In genomic region chr12:92451110-92451818, GRCm38 (mm10) we compare ENCODE assay signal across 24 mouse cellular contexts.
DNase-seq lines count a peak whose midpoint lies in the region; ATAC-seq lines count a peak whose summit lies in the region.
"Had no signal": no experiment of that assay in that cellular context is flagged by ENCODE, and none has a peak within 500 bp of the region (broad histone marks: within the 10 kb centered on the region; RNA-seq: fewer than 3 reads in every experiment).

No protein-coding gene starts in this region.

- 66% methylated on average over 6 of the region's 6 CpGs for WGBS in forebrain, embryonic 16.5 days
- 66% methylated on average over 6 of the region's 6 CpGs for WGBS in forebrain, embryonic 15.5 days
- WGBS in midbrain, embryonic 11.5 days: 81% methylated on average over 6 of the region's 6 CpGs
- WGBS in midbrain, embryonic 10.5 days: 84% methylated on average over 6 of the region's 6 CpGs
- 48% methylated on average over 6 of the region's 6 CpGs for WGBS in hindbrain, embryonic 14.5 days

- H3K27ac ChIP-seq in forebrain, embryonic 16.5 days (ENCODE audit: low read length): no peak overlapping the region
- H3K27ac ChIP-seq in forebrain, embryonic 15.5 days (replicated peaks): no peak overlapping the region
- no peak overlapping the region for H3K27ac ChIP-seq in midbrain, embryonic 11.5 days (ENCODE audit: low read depth, low read length)
- no peak overlapping the region for H3K27ac ChIP-seq in midbrain, embryonic 10.5 days (replicated peaks)
- no peak overlapping the region for H3K27ac ChIP-seq in hindbrain, embryonic 14.5 days
- H3K27ac ChIP-seq: embryonic facial prominence, embryonic 15.5 days; forebrain, embryonic 10.5 days; heart, adult 2 months; heart, embryonic 15.5 days had no signal

- no peak overlapping the region for H3K9ac ChIP-seq in forebrain, embryonic 16.5 days (replicated peaks; ENCODE audit: low read depth, low read length)
- H3K9ac ChIP-seq in forebrain, embryonic 15.5 days (replicated peaks): no peak overlapping the region
- no peak overlapping the region for H3K9ac ChIP-seq in midbrain, embryonic 11.5 days (ENCODE audit: low read length)
- H3K9ac ChIP-seq in hindbrain, embryonic 14.5 days: no peak overlapping the region
- H3K9ac ChIP-seq: embryonic facial prominence, embryonic 15.5 days; heart, embryonic 15.5 days had no signal

- no peaks in the 10 kb centered on the region for H3K4me1 ChIP-seq in forebrain, embryonic 16.5 days (replicated peaks; ENCODE audit: control insufficient read depth, insufficient read depth, low read length)
- H3K4me1 ChIP-seq in forebrain, embryonic 15.5 days: no peaks in the 10 kb centered on the region
- H3K4me1 ChIP-seq in midbrain, embryonic 11.5 days (ENCODE audit: control insufficient read depth, insufficient read depth, low read length): no peaks in the 10 kb centered on the region
- H3K4me1 ChIP-seq in midbrain, embryonic 10.5 days: no peaks in the 10 kb centered on the region
- no peaks in the 10 kb centered on the region for H3K4me1 ChIP-seq in hindbrain, embryonic 14.5 days (replicated peaks; ENCODE audit: control insufficient read depth, insufficient read depth, low read length)
- H3K4me1 ChIP-seq: embryonic facial prominence, embryonic 15.5 days; forebrain, embryonic 10.5 days; heart, embryonic 15.5 days had no signal

- H3K27me3 ChIP-seq in forebrain, embryonic 16.5 days (replicated peaks; ENCODE audit: control insufficient read depth, insufficient read depth, low read length): no peaks in the 10 kb centered on the region
- H3K27me3 ChIP-seq in forebrain, embryonic 15.5 days: no peaks in the 10 kb centered on the region
- no peaks in the 10 kb centered on the region for H3K27me3 ChIP-seq in midbrain, embryonic 11.5 days (ENCODE audit: control insufficient read depth, insufficient read depth, low read length)
- H3K27me3 ChIP-seq in midbrain, embryonic 10.5 days (ENCODE audit: low read depth, poor library complexity, severe bottlenecking): no peaks in the 10 kb centered on the region
- H3K27me3 ChIP-seq in hindbrain, embryonic 14.5 days (ENCODE audit: control insufficient read depth, insufficient read depth, low read length): no peaks in the 10 kb centered on the region
- H3K27me3 ChIP-seq: CH12.LX; embryonic facial prominence, embryonic 15.5 days; heart, embryonic 15.5 days; Patski had no signal

- DNase-seq in midbrain, embryonic 11.5 days (ENCODE audit: low spot score, missing footprints): no peak
- DNase-seq in midbrain, embryonic 10.5 days (ENCODE audit: low spot score): no peak
- no peak for DNase-seq in hindbrain, embryonic 14.5 days (ENCODE audit: low spot score)
- peak; percentile 15 for DNase-seq in retina, postnatal 1 day
- no peak for DNase-seq in layer of hippocampus, adult 9-11 months
- DNase-seq: adrenal gland, postnatal 14 days; cerebellum, adult 8-10 months; cerebellum, postnatal 14 days; embryo, embryonic 11 days; gastrocnemius, postnatal 14 days; heart, adult 2 months; heart, postnatal 14 days had no signal

- H3K4me3 ChIP-seq in forebrain, embryonic 16.5 days (replicated peaks; ENCODE audit: low read length): no peak overlapping the region
- H3K4me3 ChIP-seq in forebrain, embryonic 15.5 days: no peak overlapping the region
- H3K4me3 ChIP-seq in midbrain, embryonic 11.5 days (ENCODE audit: low read depth, low read length): no peak overlapping the region
- no peak overlapping the region for H3K4me3 ChIP-seq in midbrain, embryonic 10.5 days
- no peak overlapping the region for H3K4me3 ChIP-seq in hindbrain, embryonic 14.5 days (replicated peaks; ENCODE audit: low read length)
- H3K4me3 ChIP-seq: embryonic facial prominence, embryonic 15.5 days; erythroblast, embryonic 14.5 days; forebrain, embryonic 10.5 days; heart, adult 2 months; heart, embryonic 15.5 days had no signal

- no peak overlapping the region for H3K4me2 ChIP-seq in forebrain, embryonic 16.5 days (ENCODE audit: low read length)
- H3K4me2 ChIP-seq in forebrain, embryonic 15.5 days (replicated peaks): no peak overlapping the region
- H3K4me2 ChIP-seq in midbrain, embryonic 11.5 days: no peak overlapping the region
- H3K4me2 ChIP-seq in hindbrain, embryonic 14.5 days (replicated peaks): no peak overlapping the region
- H3K4me2 ChIP-seq: embryonic facial prominence, embryonic 15.5 days; heart, embryonic 11.5 days; heart, embryonic 15.5 days had no signal

- H3K9me3 ChIP-seq in forebrain, embryonic 16.5 days (ENCODE audit: control insufficient read depth, low read length): no peaks in the 10 kb centered on the region
- H3K9me3 ChIP-seq in forebrain, embryonic 15.5 days: no peaks in the 10 kb centered on the region
- no peaks in the 10 kb centered on the region for H3K9me3 ChIP-seq in midbrain, embryonic 11.5 days (ENCODE audit: control insufficient read depth, low read length)
- no peaks in the 10 kb centered on the region for H3K9me3 ChIP-seq in midbrain, embryonic 10.5 days (replicated peaks)
- H3K9me3 ChIP-seq in hindbrain, embryonic 14.5 days (ENCODE audit: control insufficient read depth, low read length): no peaks in the 10 kb centered on the region
- H3K9me3 ChIP-seq: embryonic facial prominence, embryonic 15.5 days; forebrain, embryonic 10.5 days; heart, embryonic 15.5 days had no signal

- ATAC-seq in forebrain, embryonic 16.5 days: 0 out of 2 replicates have a peak, but pooled peaks have one; percentile 20
- no peak for ATAC-seq in forebrain, embryonic 15.5 days (replicated peaks)
- peak; percentile 48; the same call in 1 of the 2 replicates for ATAC-seq in midbrain, embryonic 11.5 days (ENCODE audit: low FRiP score)
- peak; percentile 40; the same call in 1 of the 2 replicates for ATAC-seq in hindbrain, embryonic 14.5 days (ENCODE audit: low FRiP score)
- ATAC-seq: activated CD4-positive, CD25-positive, alpha-beta regulatory T cell, adult 4 months; inflammation-experienced regulatory T-cells, adult 6 months; intestine, postnatal 0 days; Patski had no signal

- no peaks in the 10 kb centered on the region for H3K36me3 ChIP-seq in forebrain, embryonic 16.5 days (ENCODE audit: control insufficient read depth, insufficient read depth)
- H3K36me3 ChIP-seq in forebrain, embryonic 15.5 days: no peaks in the 10 kb centered on the region
- no peaks in the 10 kb centered on the region for H3K36me3 ChIP-seq in midbrain, embryonic 11.5 days (ENCODE audit: control insufficient read depth, insufficient read depth, low read length)
- H3K36me3 ChIP-seq in midbrain, embryonic 10.5 days: no peaks in the 10 kb centered on the region
- H3K36me3 ChIP-seq in hindbrain, embryonic 14.5 days (replicated peaks; ENCODE audit: control insufficient read depth, insufficient read depth): no peaks in the 10 kb centered on the region
- H3K36me3 ChIP-seq: embryonic facial prominence, embryonic 15.5 days; forebrain, embryonic 10.5 days; heart, embryonic 15.5 days had no signal
